Mouse (Mus musculus): ENCODE measurements around the gene Epha2. TPM values are rescaled to one million over a fixed set of nuclear protein-coding genes. Genes with fewer than 3 reads are reported as not detected.

The Epha2 gene
- total RNA-seq, 4 experiments from 2014 or later = 0.98 to 1.7 (median 1.2) TPM

GRCm38 (mm10) chr4:141302428-141303401, 1.7 kb downstream of the Epha2 start:
- DNase-seq (ENCODE audit: low spot score in 2 of 2) = no peak

- no peak for DNase-seq (ENCODE audit: low spot score in 2 of 2)
These were observed 2.6 kb downstream of the Epha2 start for GRCm38 (mm10) chr4:141303402-141304222.

DNA sequence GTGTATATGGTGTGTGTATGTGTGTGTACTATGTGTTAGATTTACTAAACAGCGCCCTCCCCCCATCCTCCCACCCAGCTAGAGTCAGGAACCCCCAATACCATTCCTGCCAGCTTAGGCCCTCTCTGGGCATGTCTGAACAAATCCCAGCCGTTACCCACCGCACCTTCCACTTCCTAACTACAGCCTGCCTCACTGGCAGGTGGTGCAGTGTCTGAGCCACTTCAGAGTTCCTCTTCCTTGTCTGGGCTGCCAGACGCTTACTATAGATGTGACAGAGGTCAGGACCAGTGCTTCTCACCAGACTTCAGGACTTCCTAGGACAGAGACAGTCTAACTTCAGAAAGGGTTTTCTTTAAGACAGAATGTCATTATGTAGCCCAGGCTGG, 3.2 kb downstream of the Epha2 start:
- DNase-seq (ENCODE audit: low spot score in 2 of 2) = no peak

GRCm38 (mm10) chr4:141306057-141306456, 5.0 kb downstream of the Epha2 start:
- DNase-seq (ENCODE audit: low spot score in 2 of 2) = no peak

DNA sequence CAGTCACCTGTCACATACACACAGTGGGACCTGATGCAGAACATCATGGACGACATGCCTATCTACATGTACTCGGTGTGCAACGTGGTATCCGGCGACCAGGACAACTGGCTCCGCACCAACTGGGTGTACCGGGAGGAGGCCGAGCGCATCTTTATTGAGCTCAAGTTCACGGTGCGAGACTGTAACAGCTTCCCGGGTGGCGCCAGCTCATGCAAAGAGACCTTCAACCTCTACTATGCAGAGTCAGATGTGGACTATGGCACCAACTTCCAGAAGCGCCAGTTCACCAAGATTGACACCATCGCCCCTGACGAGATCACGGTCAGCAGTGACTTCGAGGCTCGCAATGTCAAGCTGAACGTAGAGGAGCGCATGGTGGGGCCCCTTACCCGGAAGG, 7.3 kb downstream of the Epha2 start:
- DNase-seq (ENCODE audit: low spot score in 2 of 2) = no peak

- no peak for DNase-seq (ENCODE audit: low spot score in 2 of 2)
These were observed 8.1 kb downstream of the Epha2 start for GRCm38 (mm10) chr4:141308857-141309772.

DNA sequence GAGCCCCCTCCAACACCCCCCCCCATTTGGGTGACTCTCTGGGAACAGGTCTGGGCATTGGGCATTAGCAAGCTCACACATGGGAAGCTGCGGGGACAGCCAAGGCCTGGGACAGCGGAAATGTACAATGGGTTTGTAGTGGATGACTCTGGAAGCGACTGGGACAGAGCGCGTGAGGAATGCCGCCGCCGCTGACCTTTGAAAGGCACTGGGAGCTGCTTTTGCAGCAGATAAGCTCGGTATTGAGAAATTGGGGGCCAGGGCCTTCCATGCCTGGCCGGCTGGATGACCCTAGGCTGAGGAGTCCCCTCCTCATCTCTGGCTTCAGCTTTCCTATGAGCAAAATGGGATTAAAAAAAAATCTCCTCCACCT, 8.7 kb downstream of the Epha2 start:
- no peak for DNase-seq (ENCODE audit: low spot score in 2 of 2)

- DNase-seq (ENCODE audit: low spot score in 2 of 2) = no peak
These were observed 9.2 kb downstream of the Epha2 start for GRCm38 (mm10) chr4:141310191-141310606.

DNA sequence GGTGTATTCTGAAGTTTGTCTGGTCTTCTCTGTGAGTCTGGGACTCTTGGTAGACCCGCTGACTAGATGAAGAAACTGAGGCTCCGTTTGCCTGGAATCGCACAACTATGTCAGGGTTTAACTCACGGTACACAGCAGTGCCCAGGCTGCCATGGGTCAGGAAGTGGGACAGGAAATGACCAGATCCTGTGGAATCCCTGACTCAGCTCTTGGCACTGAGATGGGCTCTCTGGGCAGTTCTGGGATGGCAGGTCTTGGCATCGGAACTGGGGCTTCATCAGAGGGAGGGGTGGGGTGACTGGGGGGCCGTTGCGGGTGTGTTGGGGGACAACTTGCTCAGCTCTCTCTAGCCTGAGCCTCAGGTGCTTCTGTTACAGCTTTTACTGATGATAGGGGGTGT, 10.0 kb downstream of the Epha2 start:
- DNase-seq (ENCODE audit: low spot score in 2 of 2) = no peak

GRCm38 (mm10) chr4:141311506-141311905, 10.5 kb downstream of the Epha2 start:
- DNase-seq (ENCODE audit: low spot score in 2 of 2) = no peak

- no peak for DNase-seq (ENCODE audit: low spot score in 2 of 2)
These were observed 10.9 kb downstream of the Epha2 start for GRCm38 (mm10) chr4:141311908-141312307.

DNA sequence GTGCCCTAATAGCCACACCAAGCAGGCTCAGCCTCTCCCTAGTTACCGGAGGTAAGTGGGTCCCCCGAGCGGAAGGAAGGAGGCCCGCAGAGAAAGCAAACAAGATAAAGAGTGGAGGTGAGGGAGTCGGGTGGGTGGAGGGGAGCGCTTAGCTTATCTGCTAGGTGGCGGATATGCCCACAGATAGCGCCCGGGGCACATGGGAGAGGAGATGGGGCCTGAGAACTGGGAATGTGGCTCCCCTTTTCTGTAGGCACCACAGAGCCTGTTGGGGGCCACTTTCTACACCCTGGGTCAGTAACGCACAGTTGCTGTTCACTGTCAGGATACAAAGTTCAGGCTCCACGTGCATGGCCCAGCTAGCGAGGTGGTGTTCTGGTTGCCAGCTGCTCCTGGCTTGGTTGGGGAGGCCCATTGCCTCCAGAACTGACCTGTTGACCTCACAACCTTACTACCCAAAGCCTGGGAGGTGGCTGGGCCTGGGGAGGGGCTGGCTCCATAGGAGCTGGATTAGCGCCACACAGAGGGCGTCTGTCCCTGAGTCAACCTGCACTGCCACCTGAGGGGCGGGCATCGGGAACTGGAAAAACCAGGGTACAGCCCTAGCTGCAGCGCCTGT, 11.6 kb downstream of the Epha2 start:
- DNase-seq (ENCODE audit: low spot score in 2 of 2) = no peak

- DNase-seq (ENCODE audit: low spot score in 2 of 2) = no peak
These were observed 12.4 kb downstream of the Epha2 start for GRCm38 (mm10) chr4:141313481-141313880.

DNA sequence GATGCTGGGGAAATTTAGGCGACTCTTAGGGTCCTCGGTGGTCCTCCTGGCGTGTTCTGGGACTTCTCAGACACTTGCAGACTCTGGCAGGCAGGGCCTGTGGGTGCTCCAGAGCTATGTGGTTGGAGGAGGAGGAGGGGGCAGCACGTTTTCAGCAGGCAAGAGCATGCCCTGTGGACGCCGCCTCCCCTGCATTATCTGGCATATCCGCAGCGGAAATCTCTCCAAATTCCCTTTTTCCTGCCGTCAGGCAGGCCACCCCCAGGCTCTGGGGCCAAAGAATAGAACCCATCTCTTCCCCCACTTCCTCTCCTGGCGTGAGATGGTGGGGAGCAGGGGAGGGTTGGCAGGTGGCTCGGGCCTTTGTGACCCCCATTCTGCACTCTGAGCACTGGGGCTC, 12.9 kb downstream of the Epha2 start:
- no peak for DNase-seq (ENCODE audit: low spot score in 2 of 2)

GRCm38 (mm10) chr4:141314745-141315144, 13.7 kb downstream of the Epha2 start:
- no peak for DNase-seq (ENCODE audit: low spot score in 2 of 2)

GRCm38 (mm10) chr4:141316023-141316422, 15.0 kb downstream of the Epha2 start:
- DNase-seq (ENCODE audit: low spot score in 2 of 2) = no peak

- DNase-seq (ENCODE audit: low spot score in 2 of 2) = no peak
These were observed 15.6 kb downstream of the Epha2 start for GRCm38 (mm10) chr4:141316498-141317180.

DNA sequence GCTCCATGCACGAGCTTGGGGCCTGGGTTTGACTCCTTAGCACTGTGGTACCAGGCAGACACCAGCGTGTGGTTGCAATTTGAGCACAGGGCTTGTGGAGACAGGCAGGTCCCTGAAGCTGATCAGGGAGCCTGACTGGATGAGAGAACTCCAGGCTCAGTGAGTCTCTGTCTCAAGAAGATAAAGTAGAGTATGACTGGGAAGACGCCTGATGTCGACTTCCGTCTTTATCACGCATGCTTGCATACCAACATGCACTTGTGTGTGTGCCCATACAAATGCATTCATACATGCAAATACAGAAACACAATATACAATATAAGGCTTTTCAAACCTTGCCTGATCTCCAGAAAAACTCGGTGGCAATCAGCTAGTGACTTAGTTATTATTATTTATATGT, 16.9 kb downstream of the Epha2 start:
- DNase-seq (ENCODE audit: low spot score in 2 of 2) = no peak

DNA sequence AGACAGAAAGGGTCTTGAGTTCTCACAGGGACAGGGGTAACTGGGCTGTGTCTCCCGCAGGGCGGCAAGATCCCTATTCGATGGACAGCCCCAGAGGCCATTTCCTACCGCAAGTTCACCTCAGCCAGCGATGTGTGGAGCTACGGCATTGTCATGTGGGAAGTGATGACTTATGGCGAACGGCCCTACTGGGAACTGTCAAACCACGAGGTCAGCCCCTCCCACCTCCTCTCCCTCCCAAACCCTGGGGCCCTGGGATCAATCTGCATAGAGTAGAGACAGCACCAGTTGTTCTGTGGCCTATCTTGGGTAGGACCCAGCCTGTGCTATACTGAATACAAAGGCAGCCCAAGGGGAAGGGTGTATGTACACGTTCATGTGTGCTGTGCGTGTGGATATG, 21.5 kb downstream of the Epha2 start:
- no peak for DNase-seq (ENCODE audit: low spot score in 2 of 2)

DNA sequence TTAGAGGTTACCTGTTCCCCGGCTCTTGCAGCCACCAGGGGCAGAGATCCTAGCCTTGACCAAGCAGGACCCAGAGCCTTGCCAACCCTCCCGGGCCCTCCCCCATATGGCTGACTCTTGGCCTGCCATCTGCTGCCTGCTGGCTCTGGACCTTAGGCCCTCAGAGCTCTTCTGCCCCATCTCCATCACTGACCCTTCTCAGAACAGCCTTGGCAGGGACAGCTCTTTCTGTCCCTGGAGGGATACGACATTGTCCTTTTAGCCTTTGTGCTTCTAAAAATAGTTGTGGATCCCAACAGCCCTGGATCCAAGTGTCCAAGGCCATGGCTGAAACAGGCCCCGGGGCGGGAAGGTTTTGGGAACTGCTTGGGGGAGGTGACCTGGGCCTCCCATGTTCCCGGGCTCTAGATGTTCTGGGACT, 23.7 kb downstream of the Epha2 start:
- DNase-seq (ENCODE audit: low spot score in 2 of 2) = no peak
